In genomic region chr11:69332713-69333253, GRCm38 (mm10) we compare ENCODE assay signal across 1 mouse cellular context.
TF ChIP-seq lines count a peak whose summit lies in the region.

No protein-coding gene starts in this region.

TF ChIP-seq in MEL, 35 proteins besides CTCF, POLR2A, EP300 and RAD21:
- TF ChIP-seq RCOR1 (IDR thresholded peaks at IDR 0.05; ENCODE audit: low read depth, low read length) (no peak), MYB (IDR thresholded peaks at IDR 0.05; ENCODE audit: low read depth, low read length) (no peak), MEF2A (IDR thresholded peaks at IDR 0.05; ENCODE audit: extremely low read depth, insufficient replicate concordance, low read depth, low read length, poor library complexity, severe bottlenecking) (no peak), ZMIZ1 (IDR thresholded peaks at IDR 0.05; ENCODE audit: low read depth, low read length) (no peak), UBTF (IDR thresholded peaks at IDR 0.05; ENCODE audit: borderline replicate concordance, insufficient read depth, low read depth, low read length) (no peak), NRF1 (IDR thresholded peaks at IDR 0.05; ENCODE audit: insufficient read depth, low read depth, low read length, poor library complexity, severe bottlenecking) (no peak), TBP (IDR thresholded peaks at IDR 0.05; ENCODE audit: low read depth, low read length) (no peak), ZKSCAN1 (IDR thresholded peaks at IDR 0.05; ENCODE audit: low read depth, low read length) (no peak), CHD2 (IDR thresholded peaks at IDR 0.05; ENCODE audit: low read length) (no peak), MAFK (IDR thresholded peaks at IDR 0.05; ENCODE audit: borderline replicate concordance, low read depth, low read length) (no peak), ZNF384 (IDR thresholded peaks at IDR 0.05; ENCODE audit: low read depth, low read length) (no peak), ETS1 (IDR thresholded peaks at IDR 0.05; ENCODE audit: low read depth, low read length) (no peak), SMC3 (IDR thresholded peaks at IDR 0.05; ENCODE audit: low read depth, low read length) (no peak)
